Mouse (Mus musculus): ENCODE measurements around the gene Rpl15. TPM values are rescaled to one million over a fixed set of nuclear protein-coding genes. Genes with fewer than 3 reads are reported as not detected.
"Not testable (repeated sequence)": the region's sequence is repeated elsewhere in the genome, so short reads cannot be mapped to it uniquely, and the experiment has no call there.

Rpl15 gene
- polyA plus RNA-seq, 1 experiment from 2014 or later = 460 TPM

DNA sequence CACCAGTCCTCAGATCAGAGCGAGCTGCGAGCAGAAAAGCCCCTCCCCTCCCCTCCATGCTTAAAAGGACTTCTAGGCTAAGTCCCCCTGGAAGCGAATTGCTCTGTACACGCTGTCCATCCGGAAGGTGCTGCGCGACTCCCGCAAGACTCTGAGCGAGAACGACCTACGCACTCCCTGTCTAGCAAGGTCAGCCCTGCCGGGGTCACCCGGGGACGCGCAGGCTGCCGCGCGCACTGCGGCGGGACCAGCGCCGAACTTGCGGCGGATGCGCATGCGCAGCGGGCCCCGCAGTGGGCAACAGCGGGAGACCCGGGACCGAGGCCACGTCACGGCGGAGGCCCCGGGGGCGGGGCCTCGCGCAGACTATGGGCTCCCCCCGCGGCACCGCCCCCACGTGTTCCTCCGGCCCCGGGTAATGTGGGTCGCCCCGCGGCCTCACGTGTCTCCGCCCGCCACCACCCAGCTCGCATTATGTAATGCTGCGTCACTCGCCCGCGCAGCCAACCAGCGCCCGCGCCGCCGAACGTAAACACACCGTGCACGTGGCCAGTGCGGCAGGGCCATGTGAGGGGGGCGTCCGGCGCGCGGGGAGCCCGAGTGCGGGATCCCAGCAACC is 33.0 kb downstream of the Rpl15 start:
- DNase-seq (ENCODE audit: low spot score) = peak; percentile 97
- H3K4me3 ChIP-seq = peak overlapping the region; percentile 81
- H3K27ac ChIP-seq = peak overlapping the region; percentile 90
- H3K36me3 ChIP-seq = no peaks in the 10 kb centered on the region
- peaks cover 6% of the 10 kb centered on the region; the same call in 1 of the 2 replicates for H3K4me1 ChIP-seq
- under 1% methylated on average over 63 of the region's 71 CpGs for WGBS
- no peaks in the 10 kb centered on the region for H3K27me3 ChIP-seq (ENCODE audit: low read depth, poor library complexity, severe bottlenecking)
- H3K9me3 ChIP-seq (replicated peaks) = no peaks in the 10 kb centered on the region

DNA sequence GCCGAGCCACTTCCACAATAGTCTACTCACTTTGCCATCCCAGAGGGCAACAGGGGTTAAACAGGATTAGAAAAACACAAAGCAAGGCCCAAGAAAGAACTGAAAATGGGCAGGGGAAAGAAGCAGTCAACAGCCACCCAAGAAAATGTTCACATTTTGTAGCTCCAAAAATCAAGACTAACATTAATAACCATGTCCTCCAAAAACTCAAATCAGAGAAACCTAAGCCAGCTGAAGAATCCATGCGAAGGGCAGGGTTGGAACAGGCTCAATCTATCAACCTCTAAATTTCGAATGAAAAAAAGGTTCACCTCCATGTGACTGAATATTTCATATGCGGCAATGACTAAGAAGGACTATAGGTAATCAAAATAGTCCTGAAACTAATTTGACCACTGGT is 33.8 kb downstream of the Rpl15 start:
- Histone ChIP-seq H3K4me3 (peak overlapping the region; percentile 81), H3K27ac (0 out of 2 replicates have a peak overlapping the region, but pooled peaks have one; percentile 90), H3K27me3 (ENCODE audit: low read depth, poor library complexity, severe bottlenecking) (no peaks in the 10 kb centered on the region), H3K4me1 (peaks cover 6% of the 10 kb centered on the region; the same call in 1 of the 2 replicates), H3K36me3 (no peaks in the 10 kb centered on the region), H3K9me3 (replicated peaks) (no peaks in the 10 kb centered on the region)
- 76% methylated on average over 4 of the region's 4 CpGs for WGBS
- no peak for DNase-seq (ENCODE audit: low spot score)

DNA sequence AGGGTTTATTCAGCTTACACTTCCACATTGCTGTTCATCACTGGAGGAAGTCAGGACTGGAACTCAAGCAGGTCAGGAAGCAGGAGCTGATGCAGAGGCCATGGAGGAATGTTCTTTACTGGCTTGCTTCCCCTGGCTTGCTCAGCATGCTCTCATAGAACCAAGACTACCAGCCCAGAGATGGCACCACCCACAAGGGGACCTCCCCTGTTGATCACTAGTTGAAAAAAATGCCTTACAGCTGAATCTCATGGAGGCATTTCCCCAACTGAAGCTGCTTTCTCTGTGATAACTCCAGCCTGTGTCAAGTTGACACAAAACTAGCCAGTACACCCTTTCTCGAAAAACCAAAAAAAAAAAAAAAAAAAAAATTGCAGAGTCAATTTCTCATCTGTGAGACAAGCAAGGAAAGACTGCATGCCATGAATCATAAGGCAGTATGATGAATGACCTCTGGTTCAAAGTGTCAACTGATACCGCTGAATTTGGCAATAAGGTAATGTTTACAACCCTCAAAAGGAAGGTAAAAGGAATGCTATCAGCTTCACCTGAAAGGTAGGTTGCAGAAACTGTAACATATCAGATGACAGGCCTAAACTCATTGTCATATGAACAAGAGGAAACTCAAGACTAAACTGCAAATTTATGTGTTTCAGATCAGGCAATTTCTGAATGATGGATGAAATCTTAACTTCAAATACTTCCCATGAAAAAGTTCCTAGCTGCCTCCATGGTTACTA is 34.5 kb downstream of the Rpl15 start:
- not testable (repeated sequence) for H3K4me3 ChIP-seq; H3K27ac ChIP-seq; H3K36me3 ChIP-seq; H3K27me3 ChIP-seq (ENCODE audit: low read depth, poor library complexity, severe bottlenecking); H3K9me3 ChIP-seq (replicated peaks); DNase-seq (ENCODE audit: low spot score); H3K4me1 ChIP-seq
- 83% methylated on average over 2 of the region's 2 CpGs for WGBS

DNA sequence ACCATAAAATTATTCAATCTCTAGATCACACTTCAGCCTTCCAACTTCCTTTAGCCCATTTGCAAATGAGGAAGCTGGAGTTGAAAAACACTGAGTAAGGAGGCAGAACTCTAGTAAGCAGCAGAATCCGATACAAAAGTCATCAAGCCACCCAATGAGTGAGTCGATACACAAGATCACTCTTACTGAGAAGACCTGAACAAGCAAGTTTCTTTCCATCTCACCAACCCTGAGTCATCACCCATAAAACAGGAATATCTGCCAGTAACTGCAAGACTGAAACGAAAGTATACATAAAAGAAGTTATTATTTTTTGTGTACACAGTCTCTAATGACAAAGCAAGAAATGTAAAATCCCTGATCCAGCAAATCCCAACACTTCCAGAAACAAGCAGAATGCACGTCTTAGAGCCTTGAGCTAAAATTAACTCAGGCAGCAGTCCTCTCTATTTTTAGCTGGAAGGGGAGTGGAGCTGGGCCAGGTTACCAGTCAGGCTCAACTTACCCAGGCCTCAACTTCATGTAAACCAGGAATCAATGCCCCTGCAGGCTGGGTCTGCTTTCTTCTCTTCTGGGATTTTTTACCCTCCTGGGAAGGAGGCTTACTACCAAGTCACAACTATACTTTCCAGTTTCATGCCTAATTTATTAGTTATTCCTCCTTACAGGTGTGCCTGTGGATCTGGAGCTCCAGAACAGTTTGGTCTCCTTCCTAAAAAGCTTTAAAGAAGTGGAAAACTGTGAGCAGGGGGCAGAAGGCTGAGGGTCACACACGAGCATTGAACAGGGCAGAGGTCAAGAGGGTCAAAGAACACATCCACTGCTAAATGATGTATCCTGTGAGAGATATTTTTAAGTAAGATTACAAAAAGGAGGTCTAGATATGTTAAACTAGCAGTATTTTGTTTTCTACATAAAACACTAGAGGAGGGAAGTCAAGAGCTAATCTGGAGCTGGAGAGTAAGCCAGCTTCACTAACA is 36.9 kb downstream of the Rpl15 start:
- Histone ChIP-seq H3K4me3 (no peak overlapping the region), H3K27me3 (ENCODE audit: low read depth, poor library complexity, severe bottlenecking) (no peaks in the 10 kb centered on the region), H3K4me1 (no peaks in the 10 kb centered on the region), H3K36me3 (no peaks in the 10 kb centered on the region), H3K27ac (no peak overlapping the region), H3K9me3 (replicated peaks) (no peaks in the 10 kb centered on the region)
- no peak for DNase-seq (ENCODE audit: low spot score)
- 67% methylated on average over 5 of the region's 5 CpGs for WGBS

DNA sequence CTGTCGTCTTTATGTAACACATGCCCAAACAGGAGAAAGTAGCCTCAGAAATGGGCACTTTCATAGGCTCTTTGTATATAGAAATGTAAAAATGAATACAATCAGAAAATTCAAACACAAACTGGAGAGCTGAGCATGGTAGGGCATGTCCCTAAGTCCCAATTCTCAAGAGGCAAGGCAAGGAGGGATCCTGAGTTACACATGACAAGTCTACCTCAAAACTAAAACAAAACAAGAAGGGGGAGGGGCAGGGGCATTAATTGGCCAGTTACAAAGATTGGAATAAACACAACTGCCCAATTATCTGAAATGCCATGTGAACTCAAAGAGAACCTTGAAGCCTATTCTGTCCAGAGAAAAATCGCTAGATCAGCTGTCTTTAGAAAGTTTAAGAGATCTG is 38.1 kb downstream of the Rpl15 start:
- Histone ChIP-seq H3K4me3 (no peak overlapping the region), H3K36me3 (no peaks in the 10 kb centered on the region), H3K27ac (no peak overlapping the region), H3K9me3 (replicated peaks) (no peaks in the 10 kb centered on the region), H3K4me1 (no peaks in the 10 kb centered on the region), H3K27me3 (ENCODE audit: low read depth, poor library complexity, severe bottlenecking) (no peaks in the 10 kb centered on the region)
- no peak for DNase-seq (ENCODE audit: low spot score)
- WGBS = 82% methylated on average over 2 of the region's 2 CpGs

DNA sequence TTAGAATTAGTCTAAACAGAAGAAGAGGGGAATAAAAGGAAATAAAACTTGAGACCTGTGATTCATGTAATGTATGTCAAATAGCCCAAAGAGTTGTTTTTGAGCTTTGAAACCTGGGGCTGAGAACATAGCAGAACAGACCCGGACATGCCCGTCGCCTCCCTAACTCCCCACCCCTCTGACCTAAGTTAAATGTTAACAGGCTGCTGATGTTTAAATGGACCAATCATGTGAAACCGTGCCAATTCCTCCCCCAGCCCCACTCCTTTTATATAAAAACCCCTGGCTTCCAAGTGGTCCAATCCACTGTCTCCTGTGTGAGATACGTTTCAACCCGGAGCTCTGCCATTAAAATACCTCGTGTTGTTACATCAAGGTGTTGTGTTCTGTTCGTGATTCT is 39.3 kb downstream of the Rpl15 start:
- H3K4me1 ChIP-seq; H3K36me3 ChIP-seq; H3K9me3 ChIP-seq (replicated peaks); H3K4me3 ChIP-seq; DNase-seq (ENCODE audit: low spot score); H3K27me3 ChIP-seq (ENCODE audit: low read depth, poor library complexity, severe bottlenecking); H3K27ac ChIP-seq: not testable (repeated sequence)
- 91% methylated on average over 8 of the region's 8 CpGs for WGBS

DNA sequence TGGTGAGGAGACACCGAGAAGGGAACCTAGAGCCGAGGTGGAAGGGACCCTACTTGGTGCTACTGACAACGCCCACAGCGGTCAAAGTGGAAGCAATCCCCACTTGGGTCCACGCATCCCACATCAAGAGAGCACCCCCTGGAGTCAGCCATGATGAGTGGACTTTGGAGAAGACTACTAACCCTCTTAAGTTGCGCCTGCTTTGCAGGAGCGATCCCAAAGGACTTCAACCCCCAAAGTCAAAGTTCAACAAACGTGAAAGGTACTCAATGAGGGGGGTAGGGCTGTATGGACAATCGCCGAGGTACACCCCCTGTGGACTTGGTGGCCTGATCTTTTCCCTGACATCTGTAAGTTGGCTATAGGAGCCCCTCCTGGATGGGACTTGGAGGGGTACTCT is 41.4 kb downstream of the Rpl15 start:
- H3K4me1 ChIP-seq; H3K36me3 ChIP-seq; H3K27me3 ChIP-seq (ENCODE audit: low read depth, poor library complexity, severe bottlenecking); DNase-seq (ENCODE audit: low spot score); H3K4me3 ChIP-seq; H3K9me3 ChIP-seq (replicated peaks); H3K27ac ChIP-seq: not testable (repeated sequence)
- WGBS = 94% methylated on average over 10 of the region's 10 CpGs

DNA sequence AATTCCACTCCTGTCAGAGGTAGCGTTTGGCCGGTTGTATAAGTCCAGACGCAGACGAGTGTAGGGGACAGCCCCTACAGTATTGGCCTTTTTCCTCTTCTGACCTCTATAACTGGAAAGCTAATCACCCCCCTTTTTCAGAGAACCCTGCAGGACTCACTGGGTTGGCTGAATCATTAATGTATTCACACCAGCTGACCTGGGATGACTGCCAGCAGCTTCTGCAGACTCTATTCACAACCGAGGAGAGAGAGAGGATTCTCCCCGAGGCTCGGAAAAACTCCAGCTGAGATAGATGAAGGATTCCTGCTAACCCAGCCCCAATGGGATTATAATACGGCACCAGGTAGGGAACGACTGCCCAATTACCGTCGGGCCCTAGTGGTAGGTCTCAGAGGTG is 45.0 kb downstream of the Rpl15 start:
- not testable (repeated sequence) for H3K4me1 ChIP-seq; DNase-seq (ENCODE audit: low spot score); H3K27ac ChIP-seq; H3K27me3 ChIP-seq (ENCODE audit: low read depth, poor library complexity, severe bottlenecking); H3K36me3 ChIP-seq; H3K4me3 ChIP-seq; H3K9me3 ChIP-seq (replicated peaks)
- 93% methylated on average over 11 of the region's 11 CpGs for WGBS

DNA sequence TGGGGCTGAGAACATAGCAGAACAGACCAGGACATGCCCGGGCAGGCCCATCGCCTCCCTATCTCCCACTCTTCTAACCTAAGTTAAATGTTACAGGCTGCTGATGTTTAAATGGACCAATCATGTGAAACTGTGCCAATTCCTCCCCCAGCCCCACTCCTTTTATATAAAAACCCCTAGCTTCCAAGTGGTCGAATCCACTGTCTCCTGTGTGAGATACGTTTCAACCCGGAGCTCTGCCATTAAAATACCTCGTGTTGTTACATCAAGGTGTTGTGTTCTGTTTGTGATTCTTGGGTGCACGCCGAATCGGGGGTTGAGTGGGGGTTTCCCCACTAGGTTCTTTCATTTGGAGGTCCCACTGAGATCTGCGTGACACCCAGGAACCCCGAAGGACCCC is 45.8 kb downstream of the Rpl15 start:
- not testable (repeated sequence) for H3K4me1 ChIP-seq; H3K36me3 ChIP-seq; H3K27ac ChIP-seq; H3K4me3 ChIP-seq; DNase-seq (ENCODE audit: low spot score); H3K27me3 ChIP-seq (ENCODE audit: low read depth, poor library complexity, severe bottlenecking); H3K9me3 ChIP-seq (replicated peaks)
- WGBS = 93% methylated on average over 11 of the region's 11 CpGs

DNA sequence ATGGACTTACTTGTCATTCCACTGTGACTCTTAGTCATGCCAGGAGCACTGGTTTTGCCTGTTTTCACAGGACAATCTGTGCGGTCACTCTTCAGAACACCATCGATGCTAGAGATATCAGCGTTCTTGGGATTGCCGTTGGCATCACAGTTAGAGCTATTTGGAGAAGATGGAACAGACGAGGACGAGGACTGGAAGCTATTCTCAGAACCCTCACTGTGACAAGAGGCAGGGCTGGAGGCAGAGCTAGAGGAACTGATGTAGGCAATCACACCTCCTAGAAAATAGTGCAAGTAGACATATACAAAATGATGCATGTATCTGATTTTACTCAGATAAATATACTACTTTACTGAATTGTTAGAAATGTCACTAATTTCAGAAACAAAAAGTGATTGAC is 49.2 kb downstream of the Rpl15 start:
- DNase-seq (ENCODE audit: low spot score) = no peak
- H3K27ac ChIP-seq = no peak overlapping the region
- H3K27me3 ChIP-seq (ENCODE audit: low read depth, poor library complexity, severe bottlenecking) = no peaks in the 10 kb centered on the region
- no peak overlapping the region for H3K4me3 ChIP-seq
- no peaks in the 10 kb centered on the region for H3K4me1 ChIP-seq
- WGBS = 95% methylated on average over 6 of the region's 6 CpGs
- no peaks in the 10 kb centered on the region for H3K9me3 ChIP-seq (replicated peaks)
- no peaks in the 10 kb centered on the region for H3K36me3 ChIP-seq

Measured in limb, embryonic 10.5 days (tissue).